Mouse (Mus musculus) liver, postnatal 0 days (tissue): ENCODE data around the gene Npm1.

Source experiments
- CTCF ChIP-seq: sonication (generic); IDR thresholded peaks from 2 replicates; pipeline ENCODE4 v1.5.1; 2016; ENCODE audit warnings: antibody characterized with exemption, low read depth
- EP300 ChIP-seq: IDR thresholded peaks from 2 replicates; pipeline ENCODE4 v1.6.1; 2016; ENCODE audit warnings: antibody characterized with exemption, low read depth, mild to moderate bottlenecking

GRCm38 (mm10) chr11:33193695-33194094 is 30.7 kb upstream of the Npm1 start:
- TF ChIP-seq CTCF: no peak
- no peak for TF ChIP-seq EP300
